Mouse (Mus musculus) kidney, adult 11 months (tissue): Measurements from ENCODE around the gene Gm10518.
"Not testable (repeated sequence)": the region's sequence is repeated elsewhere in the genome, so short reads cannot be mapped to it uniquely, and the experiment has no call there.

Experiments
- DNase-seq: peaks from one replicate; pipeline ENCODE4 v3.0.0; 2022

Gene Gm10518

DNA sequence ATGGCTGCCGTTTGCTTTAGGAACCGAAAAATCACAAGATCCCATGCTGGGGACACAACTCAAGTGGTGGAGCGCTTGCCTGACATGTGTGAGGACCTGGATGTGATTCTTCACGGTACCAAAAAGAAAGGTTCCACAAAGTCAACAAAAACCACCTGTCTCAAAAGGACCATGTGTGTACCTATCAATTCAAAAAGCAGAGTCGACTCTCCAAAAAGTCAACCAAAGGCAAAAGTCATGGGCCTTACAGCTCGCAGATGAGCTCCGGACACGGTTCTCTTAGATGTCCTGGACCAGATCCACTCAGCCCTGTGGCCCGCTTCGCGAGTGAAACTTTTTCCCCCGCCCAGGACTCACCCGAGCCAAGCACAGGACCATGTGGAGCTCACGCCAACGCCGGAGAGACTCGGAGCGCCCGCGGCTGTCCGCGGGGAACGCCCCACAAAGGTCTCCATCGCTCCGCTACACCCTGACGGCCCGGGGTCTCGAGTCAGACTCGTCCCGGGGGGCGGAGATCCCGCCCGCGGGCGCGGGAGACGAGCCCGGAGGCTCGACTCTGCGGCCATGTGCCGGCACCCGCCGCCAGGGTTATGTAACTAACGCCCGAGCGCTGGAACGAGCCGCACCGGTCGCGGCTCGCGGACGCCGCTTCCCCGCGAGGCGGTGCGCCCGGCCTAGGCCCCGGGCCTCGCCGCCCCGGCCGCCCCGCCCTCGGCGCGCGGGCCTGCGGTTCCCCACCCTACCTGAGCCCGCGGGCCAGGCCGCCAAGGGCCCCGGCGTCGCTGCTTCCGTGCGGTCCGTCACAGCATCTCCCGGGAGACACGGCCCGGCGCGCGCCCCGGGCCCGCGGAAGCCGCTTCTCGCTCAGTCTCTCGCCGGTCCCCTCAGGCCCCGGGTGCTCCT, at the start of gene Gm10518:
Gene Gm10518, plus strand, starts transcription at position 767 of the 903 bp plus-strand sequence.
- peak; percentile 63 for DNase-seq

DNA sequence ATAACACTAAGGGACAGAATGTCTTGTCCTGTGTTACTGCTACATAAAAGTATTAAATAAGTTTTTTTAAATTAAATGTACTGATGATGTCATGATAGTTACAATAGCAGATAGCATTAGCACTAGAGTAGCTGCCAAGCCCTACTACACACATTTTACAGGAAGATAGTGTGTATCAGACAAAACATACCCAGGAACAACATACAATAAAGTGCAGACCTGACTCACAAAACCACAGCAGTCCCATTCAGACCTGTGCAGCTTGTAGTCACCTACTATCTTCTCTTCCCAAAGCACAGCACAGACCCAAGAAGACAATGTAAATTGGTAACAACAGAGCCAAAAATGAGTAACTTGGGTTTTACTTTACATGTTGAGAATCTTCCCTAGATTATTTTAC, 46.7 kb upstream of the Gm10518 start:
- no peak for DNase-seq

DNA sequence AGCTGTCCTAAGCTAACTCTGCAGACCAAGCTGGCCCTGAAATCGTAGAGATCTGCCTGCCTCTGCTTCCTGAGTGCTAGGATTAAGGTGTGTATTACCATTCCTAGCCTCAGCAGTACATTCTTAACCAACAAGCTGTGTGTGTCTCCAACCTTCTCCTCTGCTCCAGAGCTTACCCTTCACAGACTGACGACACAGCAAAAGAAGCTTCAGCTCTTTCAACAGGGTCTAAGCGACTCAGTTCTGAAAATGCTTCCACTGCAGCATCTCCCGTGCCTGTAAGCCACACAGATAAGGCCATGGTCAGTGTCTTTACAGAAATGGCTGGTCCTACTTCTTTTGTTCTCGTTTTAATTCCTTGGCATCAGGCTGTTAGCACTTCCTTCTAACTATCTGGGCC, 43.1 kb upstream of the Gm10518 start:
- no peak for DNase-seq

DNA sequence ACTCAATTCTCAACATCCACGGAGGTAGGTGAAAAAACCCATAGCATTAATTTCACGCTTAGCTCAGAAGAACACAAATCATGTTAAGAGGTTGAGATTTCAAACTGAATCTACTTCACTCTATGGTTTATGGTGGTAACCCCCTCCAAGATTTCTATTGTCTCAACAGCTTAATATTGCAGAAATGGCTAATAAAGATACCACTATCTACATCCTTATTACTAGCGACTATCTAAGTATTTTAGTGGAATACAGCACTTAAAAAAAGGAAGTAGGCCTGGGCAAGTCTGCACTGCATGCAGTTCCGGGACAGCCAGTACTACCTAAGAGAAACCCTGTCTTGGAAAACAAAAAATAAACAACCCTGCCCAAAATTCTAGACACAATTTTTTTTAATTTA, 42.6 kb upstream of the Gm10518 start:
- DNase-seq = no peak

DNA sequence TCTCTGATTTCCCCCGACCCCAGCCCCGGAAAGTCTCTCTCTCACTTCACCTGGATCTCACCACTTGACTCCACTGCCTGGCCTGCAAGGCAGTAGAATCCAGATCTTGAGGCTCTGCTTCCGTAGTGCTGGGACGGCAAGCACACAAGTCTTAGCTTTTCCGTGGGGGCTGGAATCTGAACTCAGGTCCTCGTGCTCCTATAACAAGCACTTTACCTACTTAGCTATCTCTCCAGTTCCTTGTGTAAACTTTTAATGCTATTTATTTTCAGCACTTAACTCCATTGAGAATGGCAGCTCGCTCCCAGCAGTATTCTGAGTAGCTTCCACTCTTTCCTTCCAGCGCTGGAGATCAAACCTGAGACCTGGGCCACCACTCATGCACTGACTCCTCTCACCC, 26.3 kb upstream of the Gm10518 start:
- DNase-seq = no peak

DNA sequence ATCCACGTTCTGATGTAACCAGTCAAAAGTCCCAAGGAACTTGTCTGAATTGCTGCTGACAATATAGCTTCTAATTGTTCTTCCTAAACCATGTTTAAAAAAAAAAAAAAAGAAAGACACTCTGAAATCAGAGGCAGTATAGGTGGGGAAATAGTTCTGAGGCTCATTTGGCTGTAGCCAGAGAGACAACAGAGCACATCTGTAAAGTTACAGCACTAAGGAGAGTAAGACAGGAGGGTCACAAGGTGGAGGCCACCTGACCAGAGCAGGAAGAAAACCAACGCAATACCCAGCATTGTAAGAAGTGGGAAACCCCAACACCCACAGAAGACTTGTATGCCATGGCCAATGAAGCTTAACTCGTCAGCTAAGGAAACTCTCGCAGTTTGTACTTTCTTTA, 19.1 kb upstream of the Gm10518 start:
- DNase-seq = no peak

DNA sequence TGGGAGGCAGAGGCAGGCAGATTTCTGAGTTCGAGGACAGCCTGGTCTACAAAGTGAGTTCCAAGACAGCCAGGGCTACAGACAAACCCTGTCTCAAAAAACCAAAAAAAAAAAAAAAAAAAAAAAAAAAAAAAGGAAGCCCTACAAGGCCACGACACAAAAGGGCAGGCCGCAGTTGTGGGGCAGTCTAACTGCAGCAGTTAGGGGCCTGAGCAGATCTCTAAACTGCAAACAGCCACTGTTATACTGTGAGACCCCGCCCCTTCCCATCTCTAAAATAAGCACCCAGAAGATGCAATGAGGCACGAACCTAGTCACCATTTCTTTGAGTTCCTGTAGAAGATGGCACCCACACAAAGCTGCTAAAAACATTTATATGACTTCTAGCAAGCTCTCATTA, 17.7 kb upstream of the Gm10518 start:
- no peak for DNase-seq

DNA sequence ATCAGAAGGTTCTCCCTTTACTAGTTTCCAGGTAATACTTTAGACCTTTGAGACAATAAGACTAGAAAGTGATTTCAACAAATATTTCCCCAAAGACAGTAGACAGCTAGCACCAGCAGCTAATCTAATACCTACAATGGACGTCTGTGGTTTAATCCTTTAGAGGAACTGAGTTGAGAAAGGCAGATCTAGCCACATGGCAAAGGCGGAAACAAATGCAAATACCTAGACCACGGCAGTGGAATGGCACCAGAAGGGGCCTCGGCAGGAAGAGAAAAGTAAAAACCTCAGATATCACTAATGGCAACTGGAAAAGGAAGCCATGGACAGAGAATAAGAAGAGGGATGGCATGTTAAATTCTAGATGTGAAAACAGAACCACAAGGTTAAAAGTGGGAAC, 15.9 kb upstream of the Gm10518 start:
- DNase-seq = no peak

DNA sequence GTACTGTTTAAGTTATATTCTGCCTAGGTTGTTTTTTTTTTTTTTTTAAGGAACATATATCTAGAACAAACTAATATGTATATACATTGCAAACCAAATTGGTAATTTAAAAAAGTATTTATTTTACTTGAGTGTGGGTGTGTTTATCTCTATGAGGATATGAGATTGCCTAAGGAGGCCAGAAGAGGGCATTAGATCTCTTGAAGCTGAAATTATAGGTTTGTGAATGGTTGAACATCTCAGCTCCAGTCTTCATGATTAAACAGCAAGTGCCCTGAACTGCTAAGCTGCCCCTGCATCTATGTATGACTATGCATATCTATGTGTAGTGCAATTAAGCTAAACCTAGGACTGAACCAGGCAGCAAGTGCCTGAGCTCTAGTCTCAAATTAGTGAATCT, 4.4 kb upstream of the Gm10518 start:
- no peak for DNase-seq

DNA sequence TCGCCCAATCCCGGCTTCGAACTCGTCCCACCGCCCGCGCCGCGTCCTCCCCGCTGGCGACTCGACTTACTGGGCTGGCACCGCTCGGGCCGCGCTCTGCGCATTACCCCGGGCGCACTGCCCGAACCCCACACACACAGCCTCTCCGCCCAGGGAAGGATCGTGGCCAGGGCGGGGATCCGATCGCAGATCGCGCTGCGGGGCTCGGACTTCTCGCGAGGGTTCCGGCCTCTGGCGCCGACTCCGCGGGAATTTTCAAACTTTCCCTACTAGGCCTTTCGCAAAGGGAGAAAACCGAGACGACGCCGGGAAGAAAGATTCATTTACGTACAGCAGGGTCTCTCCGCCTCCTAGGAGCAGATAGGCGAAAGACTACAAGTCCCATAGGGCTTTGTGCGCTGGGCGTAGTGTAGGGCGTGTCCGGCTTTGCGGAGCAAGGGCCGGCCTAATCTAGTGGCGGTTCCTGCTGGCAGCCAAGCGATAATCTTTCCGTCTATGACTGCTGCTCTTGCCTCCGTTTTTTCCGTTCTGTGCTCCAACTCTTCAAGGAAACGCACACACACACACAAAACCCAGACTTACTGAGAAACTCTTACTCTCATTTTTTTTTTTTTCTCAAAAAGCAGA, 450 bp downstream of the Gm10518 start, which contains the start of gene Ahctf1:
Gene Ahctf1, minus strand, starts transcription at position 168 of the 627 bp plus-strand sequence.
- peak; percentile 99 for DNase-seq

DNA sequence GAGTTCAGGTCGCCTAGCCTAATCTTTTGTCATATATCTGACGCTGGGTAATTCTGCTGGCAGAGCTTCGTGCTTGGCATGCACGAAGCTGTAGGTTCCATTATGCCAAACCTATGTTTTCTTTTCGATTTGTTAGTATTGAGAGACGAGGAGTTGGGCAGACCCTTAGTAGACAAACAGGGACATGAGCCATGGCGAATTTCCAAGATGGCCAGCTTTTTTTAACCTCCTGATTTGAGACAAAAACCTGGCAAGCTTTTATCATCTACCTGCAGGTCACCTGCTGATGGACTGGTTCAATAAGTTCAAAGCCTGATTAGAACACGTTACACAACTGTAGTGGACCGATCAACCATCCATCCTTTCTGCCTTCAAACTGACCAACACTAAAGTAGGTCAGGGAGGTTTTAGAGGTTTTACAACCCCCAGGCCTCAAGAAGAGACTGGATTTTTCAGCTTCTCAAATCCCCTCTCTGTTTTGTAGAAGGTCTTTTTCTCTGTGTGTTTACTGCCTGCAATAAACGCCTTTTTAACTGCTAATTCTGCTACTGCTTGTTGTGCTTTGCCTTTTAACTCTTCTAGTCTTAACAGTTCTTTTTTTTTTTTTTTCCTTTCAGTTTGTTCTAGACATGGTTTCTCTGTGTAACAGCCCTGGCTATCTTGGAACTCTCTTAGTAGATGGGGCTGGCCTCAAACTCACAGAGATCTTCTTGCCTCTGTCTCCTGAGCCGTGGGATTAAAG, 1.1 kb downstream of the Gm10518 start:
- no peak for DNase-seq

DNA sequence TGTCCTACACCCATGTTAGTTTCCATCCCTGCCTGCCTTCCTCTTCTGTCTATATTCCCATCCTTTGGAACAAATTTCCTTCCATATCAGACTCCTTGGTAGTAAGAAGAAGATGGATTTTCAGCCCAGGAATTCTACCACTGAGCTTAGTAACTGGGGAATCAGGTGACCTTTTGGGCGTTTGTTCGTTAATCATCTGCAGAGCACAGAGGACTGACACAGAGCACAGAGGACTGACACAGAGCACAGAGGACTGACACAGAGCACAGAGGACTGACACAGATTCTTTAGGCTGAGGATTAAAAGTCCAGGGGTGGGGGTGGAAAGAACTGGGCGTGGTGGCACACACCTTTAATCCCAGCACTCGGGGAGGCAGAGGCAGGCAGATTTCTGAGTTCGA, 2.6 kb downstream of the Gm10518 start:
- DNase-seq = peak; percentile 62

DNA sequence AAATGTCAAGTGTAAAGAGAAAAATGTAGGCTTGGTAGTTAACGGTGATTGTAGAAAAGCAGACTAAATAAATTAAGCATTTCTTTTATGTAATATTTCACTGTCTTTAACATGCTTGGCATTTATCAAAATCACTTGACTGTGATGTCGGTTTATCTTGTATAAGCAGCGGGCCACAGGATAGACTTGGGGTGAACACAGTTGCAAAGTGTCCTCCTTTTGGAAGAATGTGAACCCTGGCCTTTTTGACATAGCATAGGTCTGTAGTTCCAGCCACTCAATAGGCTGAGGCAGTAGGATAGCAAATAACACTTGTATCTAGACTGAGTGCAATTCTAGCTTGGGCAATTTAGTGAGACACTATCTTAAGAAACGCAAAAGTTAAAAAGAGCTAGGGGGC, 4.3 kb downstream of the Gm10518 start:
- no peak for DNase-seq

DNA sequence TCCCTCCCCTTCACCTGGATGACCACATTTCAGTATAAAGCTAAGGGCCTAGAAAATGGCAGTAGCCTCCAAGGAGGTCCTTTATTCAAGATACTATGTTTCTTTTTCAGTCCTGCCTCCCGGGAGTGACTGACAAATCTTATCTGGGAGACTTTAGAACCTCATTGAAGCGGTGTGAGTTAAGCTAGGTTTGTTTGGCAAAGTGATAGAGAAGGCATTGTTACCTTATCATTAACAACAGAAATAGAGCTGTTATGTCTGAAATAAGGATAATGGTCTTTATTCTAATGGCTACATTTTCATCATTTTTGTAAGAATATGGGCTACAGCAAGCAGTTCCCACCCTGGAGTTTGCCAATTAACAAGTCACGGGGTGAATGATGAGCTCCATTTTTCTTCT, 5.1 kb downstream of the Gm10518 start:
- DNase-seq = no peak

DNA sequence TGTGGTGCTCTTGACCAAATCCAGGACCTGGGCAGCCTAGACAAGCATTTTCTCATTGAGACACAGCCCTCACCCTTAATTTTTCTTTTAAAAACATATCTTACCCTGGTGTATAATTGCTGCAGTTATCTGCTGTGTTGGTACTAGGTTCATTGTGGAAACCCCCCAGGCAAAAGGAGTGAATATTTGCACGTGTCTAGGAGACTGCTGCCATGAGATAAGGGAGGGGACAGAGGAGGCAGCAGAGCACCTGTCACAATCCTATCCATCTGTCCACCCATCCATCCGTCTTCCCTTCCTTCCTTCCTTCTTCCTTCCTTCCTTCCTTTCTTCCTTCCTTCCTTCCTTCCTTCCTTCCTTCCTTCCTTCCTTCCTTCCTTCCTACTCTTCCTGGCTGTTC, 10.2 kb downstream of the Gm10518 start:
- DNase-seq = no peak

DNA sequence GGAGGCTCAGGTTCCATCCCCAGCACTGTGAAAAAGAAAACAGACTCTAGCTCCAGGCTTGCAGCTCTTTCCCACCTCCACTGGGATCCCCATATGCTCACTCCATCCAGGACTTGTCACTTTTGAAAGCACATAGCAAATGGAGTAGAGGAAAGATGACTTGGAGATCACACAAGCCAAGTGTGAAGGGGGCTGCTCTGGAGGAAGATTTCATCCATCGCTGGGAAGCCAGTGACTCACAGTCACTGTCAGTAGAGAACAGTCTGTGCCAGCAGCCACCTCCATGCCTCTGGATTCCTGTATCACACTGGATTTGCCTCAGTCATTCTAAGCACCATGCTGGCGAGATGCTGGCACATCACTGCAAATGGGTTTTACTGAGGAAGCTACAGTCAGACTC, 11.4 kb downstream of the Gm10518 start:
- no peak for DNase-seq

DNA sequence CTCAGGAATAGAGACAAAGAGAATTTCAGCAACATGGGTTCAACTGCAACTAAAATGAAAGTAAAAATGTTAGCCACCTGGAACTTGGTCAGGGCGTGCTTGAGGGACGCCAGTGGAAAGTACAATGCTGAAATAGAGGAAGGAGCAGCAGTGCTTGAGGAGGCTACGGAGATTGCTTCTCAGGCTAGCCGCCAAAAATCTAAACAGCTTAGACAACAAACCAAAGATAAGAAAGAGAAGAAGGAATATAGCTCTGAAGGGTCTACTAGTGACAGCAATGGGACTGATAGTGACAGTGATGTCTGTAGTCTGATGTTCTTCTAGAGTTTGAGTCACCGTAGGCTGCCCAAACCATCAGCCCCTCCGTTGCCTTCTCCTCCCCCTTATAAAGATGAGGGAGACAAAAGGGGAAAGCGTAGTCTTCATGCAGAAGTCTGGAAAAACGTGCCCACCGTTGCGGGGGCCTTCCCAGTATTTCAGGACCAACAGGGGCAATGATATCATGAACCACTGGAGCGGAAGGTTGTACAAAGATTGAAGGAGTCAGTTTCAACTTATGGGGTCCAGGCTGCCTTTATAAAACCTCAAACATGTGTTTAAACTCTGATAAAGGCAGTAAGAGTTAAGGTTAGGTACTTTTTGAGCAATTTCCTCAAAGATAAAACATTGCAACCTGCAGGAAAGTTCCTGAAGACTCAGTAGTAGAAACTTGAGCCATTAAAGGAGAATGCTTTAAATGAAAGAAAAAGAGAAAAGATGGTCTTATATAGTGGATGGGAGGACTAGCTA, 15.5 kb downstream of the Gm10518 start:
- not testable (repeated sequence) for DNase-seq

DNA sequence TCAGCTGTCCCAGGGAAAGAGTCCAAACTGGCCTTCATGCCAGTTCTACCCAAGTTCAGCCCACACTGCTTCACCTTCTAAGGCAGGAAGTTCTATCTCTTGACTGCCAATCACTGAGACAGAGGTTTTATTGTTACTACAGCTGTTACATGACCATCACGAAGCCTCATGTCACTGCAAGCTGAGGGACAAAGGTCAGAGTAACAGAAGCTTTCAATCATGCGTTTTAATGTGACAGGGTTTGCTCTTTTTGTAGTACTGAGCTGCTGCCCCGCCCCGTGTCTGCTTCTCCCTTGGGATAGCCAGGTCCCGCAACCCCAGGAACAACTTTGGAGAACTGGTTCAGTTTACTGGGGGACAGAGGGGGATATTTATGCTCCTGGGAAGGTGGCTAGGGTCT, 21.4 kb downstream of the Gm10518 start:
- no peak for DNase-seq

DNA sequence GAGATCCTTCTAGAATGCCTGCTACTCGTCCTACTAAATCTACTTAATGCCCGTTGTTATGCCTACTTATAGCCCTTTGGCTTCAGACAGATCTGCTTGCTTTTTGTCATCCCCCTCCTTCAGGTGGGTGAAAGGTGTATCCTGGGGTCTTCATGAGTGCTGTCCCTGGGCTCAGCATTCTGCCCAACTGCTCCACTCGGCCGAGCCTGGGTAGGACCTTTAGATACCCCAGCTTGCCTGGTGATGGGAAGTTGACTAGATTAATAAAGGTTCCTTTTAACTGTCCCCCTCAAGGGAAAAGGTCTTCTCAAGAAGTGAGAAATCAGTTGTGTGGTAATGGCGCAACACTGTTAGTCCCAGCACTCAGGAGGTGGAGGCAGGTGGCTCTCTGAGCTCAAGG, 24.9 kb downstream of the Gm10518 start:
- DNase-seq = no peak

DNA sequence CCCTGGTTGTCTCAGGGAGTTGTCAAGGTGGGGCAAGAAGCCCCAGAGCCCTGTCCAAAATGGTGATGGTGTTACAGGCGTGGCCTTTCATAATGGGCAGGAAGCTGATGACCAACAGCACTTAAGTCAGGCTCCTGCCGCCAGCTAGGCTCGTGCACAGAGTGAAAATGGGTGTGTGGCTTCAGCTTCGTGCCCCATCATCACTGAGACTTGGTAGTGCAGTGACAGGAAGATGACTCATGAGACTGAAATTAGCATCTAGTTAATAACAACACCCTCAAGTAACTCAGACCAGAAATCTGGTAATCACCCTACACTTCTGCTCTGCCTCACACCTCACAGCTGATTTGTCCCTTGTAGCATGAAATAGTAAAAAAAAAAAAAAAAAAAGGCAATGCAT, 25.7 kb downstream of the Gm10518 start:
- no peak for DNase-seq

DNA sequence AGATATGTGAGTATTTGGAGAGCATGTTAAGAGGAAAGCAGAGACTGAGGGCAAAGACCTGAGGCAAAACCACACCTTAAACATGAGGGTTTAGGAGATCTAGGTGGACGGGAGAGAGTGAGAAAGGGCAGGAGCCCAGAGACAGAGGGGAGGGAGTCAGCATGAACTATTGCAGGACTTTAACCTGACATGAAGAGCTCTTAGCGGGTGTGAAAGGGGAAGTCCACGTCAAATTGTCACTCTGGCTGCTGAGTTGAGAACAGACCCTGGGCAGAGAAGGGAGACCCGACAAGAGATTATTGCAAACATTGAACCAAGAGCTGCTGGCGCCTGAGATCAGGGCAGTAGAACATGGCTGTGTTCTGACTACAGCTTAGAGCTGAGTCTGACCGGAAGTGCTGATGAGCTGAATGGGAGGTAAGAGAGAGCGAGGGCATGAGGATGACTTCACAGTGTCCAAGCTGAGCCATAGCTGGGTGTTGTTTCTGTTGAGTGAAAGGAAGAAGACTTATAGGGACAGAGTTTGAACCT, 29.6 kb downstream of the Gm10518 start:
- DNase-seq = no peak

DNA sequence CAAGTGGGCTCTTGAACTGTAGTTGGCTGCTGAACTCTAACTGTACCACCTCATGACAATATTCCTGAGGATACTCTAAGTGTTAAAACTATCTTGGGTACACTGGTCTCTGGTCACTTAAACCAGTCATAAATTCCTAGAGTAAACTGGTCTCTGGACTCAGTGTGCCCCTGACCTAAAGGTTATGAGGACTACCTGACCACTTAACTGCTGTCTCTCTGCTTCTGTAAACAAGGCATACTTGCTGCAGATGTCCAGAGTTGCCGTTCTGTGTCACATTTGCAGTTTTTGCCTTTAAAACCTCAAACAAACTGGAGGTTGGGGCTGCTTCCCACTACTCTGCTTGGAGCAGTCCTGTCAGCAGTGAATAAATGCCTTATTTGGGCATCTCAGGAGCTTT, 30.4 kb downstream of the Gm10518 start:
- no peak for DNase-seq
